Mouse (Mus musculus): ENCODE results near the gene Grin2a.

GRCm38 (mm10) chr16:9999926-10000325 is 4.6 kb upstream of the Grin2a start:
- TF ChIP-seq CTCF (IDR thresholded peaks at IDR 0.05; ENCODE audit: low read depth, low read length) (no peak), POLR2A (IDR thresholded peaks at IDR 0.05; ENCODE audit: extremely low read depth, insufficient read depth, low read length) (no peak)

Measured in liver, adult 2 months (tissue).